Mouse (Mus musculus): ENCODE data around the gene Pik3cb.

Gene Pik3cb

GRCm38 (mm10) chr9:99089904-99090303 is 50.5 kb downstream of the Pik3cb start:
- 91% methylated on average over 4 of the region's 4 CpGs for WGBS

GRCm38 (mm10) chr9:99081718-99082117 is 58.7 kb downstream of the Pik3cb start:
- WGBS: 94% methylated on average over 5 of the region's 5 CpGs

- WGBS: 84% methylated on average over 3 of the region's 3 CpGs
Observed at GRCm38 (mm10) chr9:99081308-99081707, 59.1 kb downstream of the Pik3cb start.

- 98% methylated on average over 2 of the region's 2 CpGs for WGBS
Observed at GRCm38 (mm10) chr9:99080657-99081056, 59.8 kb downstream of the Pik3cb start.

GRCm38 (mm10) chr9:99074462-99074861 is 66.0 kb downstream of the Pik3cb start:
- WGBS: 73% methylated on average over 2 of the region's 2 CpGs

GRCm38 (mm10) chr9:99072538-99072937 is 67.9 kb downstream of the Pik3cb start:
- WGBS: 93% methylated on average over 4 of the region's 4 CpGs

GRCm38 (mm10) chr9:99065311-99065710 is 75.1 kb downstream of the Pik3cb start:
- WGBS: 66% methylated on average over 5 of the region's 5 CpGs

GRCm38 (mm10) chr9:99064216-99064615 is 76.2 kb downstream of the Pik3cb start:
- WGBS: 38% methylated on average over 2 of the region's 2 CpGs

GRCm38 (mm10) chr9:99062544-99062943 is 77.9 kb downstream of the Pik3cb start:
- WGBS: 37% methylated on average over 7 of the region's 7 CpGs

GRCm38 (mm10) chr9:99057751-99058150 is 82.7 kb downstream of the Pik3cb start:
- WGBS: 73% methylated on average over 3 of the region's 3 CpGs

GRCm38 (mm10) chr9:99049760-99050159 is 90.7 kb downstream of the Pik3cb start:
- 75% methylated on average over 6 of the region's 6 CpGs for WGBS

GRCm38 (mm10) chr9:99048724-99049250 is 91.6 kb downstream of the Pik3cb start:
- WGBS: 65% methylated on average over 1 of the region's 1 CpGs

- WGBS: 60% methylated on average over 8 of the region's 8 CpGs
Observed at GRCm38 (mm10) chr9:99044761-99045160, 95.7 kb downstream of the Pik3cb start.

GRCm38 (mm10) chr9:99042641-99043040 is 97.8 kb downstream of the Pik3cb start:
- 86% methylated on average over 4 of the region's 4 CpGs for WGBS

- WGBS: 89% methylated on average over 9 of the region's 9 CpGs
Observed at GRCm38 (mm10) chr9:99041994-99042393, 98.4 kb downstream of the Pik3cb start.

- 82% methylated on average over 12 of the region's 12 CpGs for WGBS
Observed at GRCm38 (mm10) chr9:99035575-99035974, 104.8 kb downstream of the Pik3cb start, which contains the start of gene Gm1123. Gene Gm1123, minus strand, starts transcription at chr9:99035715.

GRCm38 (mm10) chr9:99034111-99034510 is 106.3 kb downstream of the Pik3cb start:
- 80% methylated on average over 8 of the region's 8 CpGs for WGBS

- WGBS: 79% methylated on average over 8 of the region's 8 CpGs
Observed at GRCm38 (mm10) chr9:99032031-99032430, 108.4 kb downstream of the Pik3cb start.

GRCm38 (mm10) chr9:99021751-99022150 is 118.7 kb downstream of the Pik3cb start:
- WGBS: 83% methylated on average over 4 of the region's 4 CpGs

- WGBS: 48% methylated on average over 5 of the region's 5 CpGs
Observed at GRCm38 (mm10) chr9:99021166-99021565, 119.3 kb downstream of the Pik3cb start.

- WGBS: 77% methylated on average over 6 of the region's 6 CpGs
Observed at GRCm38 (mm10) chr9:99017679-99018078, 122.7 kb downstream of the Pik3cb start.

- WGBS: 40% methylated on average over 3 of the region's 3 CpGs
Observed at GRCm38 (mm10) chr9:99016759-99017158, 123.7 kb downstream of the Pik3cb start.

GRCm38 (mm10) chr9:99016301-99016700 is 124.1 kb downstream of the Pik3cb start:
- 76% methylated on average over 3 of the region's 3 CpGs for WGBS

GRCm38 (mm10) chr9:99009898-99010199 is 130.6 kb downstream of the Pik3cb start:
- 86% methylated on average over 3 of the region's 3 CpGs for WGBS

All from cerebral cortex, adult 2 months (tissue).